Mouse (Mus musculus): ENCODE results near the gene Nkx3-2.

The Nkx3-2 gene

GRCm38 (mm10) chr5:41763731-41764721 lies at the start of gene Nkx3-2:
Gene Nkx3-2, minus strand, starts transcription at chr5:41764501.
- DNase-seq (ENCODE audit: low spot score in 2 of 2), result no peak

DNA sequence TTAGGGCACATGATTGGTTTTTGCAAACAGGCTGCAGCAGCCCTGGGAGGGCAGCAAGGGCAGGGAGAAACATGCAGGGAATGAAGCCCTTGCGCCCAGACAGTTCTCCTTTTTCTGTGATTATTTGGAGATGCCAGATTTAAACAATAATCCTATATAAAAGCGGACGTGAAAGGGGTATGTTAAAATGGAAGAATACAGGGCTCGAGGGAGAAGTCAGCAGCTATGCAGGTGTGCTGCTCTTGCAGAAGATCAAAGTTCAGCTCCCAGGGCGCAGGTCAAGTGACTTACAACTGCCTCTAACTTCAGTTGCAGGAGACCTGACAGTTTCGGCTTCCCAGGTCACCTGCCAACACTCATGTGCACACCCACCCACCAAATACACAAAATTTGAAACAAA lies 48.2 kb upstream of the Nkx3-2 start:
- DNase-seq (ENCODE audit: low spot score in 2 of 2), result no peak

DNA sequence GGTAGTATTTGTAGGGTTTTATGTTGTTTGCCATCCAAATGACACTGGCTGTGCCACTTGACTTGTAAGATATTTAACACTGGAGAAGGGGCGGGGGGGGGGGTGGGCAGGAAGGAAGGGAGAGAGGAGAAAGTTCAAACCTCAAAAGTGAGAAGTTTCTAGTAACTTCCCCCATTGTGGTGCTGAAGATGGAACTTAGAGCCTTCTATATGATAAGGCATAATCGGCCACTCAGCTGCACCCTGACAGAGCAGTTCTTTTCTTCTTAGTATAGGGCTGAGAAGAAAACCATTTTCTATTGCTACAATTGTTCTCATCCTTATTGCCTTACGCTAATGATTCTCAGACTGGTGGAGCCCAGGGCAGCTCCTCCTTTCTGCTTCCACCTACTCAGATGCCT lies 47.0 kb upstream of the Nkx3-2 start:
- no peak for DNase-seq (ENCODE audit: low spot score in 2 of 2)

- no peak for DNase-seq (ENCODE audit: low spot score in 2 of 2)
These were observed 43.1 kb upstream of the Nkx3-2 start for GRCm38 (mm10) chr5:41807383-41807782.

DNA sequence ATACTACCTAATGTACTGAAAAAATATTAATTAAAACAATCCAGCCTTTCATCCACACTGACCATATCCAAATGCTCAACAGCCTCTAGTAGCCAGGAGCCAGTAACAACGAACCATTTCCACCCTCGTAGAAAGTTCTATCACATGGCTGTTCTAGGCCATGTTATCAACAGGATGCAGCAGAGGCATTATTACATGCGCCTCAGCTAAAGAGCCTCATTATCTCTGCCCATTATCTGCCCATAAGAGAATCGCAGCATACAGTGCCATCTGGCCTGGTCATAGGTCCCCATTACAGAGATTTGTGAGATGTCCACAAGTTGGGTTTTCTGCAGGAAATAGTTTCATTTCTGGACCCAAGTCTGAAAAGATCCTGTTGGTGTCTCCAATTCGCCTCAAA lies 41.9 kb upstream of the Nkx3-2 start:
- no peak for DNase-seq (ENCODE audit: low spot score in 2 of 2)

GRCm38 (mm10) chr5:41805085-41805484 lies 40.8 kb upstream of the Nkx3-2 start:
- DNase-seq (ENCODE audit: low spot score in 2 of 2), result no peak

DNA sequence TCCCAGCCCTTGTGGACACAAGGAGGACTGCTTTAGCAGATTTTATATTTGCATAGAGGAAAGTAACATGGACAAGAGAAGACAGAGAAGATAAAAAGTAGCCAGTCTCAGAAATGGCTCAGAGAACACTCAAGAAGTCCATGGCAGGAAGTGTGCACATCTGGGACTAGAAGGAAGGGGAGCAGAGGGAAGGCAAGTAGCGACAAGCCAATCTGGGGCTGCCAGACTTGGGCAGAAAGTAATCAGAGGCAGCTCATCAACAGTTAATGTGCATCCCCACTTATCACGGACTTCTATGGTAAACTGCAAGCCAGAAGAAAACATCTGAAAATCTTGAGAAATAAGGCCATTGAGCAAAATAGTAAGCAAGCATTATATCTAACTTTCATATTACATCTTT lies 40.3 kb upstream of the Nkx3-2 start:
- peak in 1 of 2 experiments; percentile 20 for DNase-seq (ENCODE audit: low spot score in 2 of 2)

DNA sequence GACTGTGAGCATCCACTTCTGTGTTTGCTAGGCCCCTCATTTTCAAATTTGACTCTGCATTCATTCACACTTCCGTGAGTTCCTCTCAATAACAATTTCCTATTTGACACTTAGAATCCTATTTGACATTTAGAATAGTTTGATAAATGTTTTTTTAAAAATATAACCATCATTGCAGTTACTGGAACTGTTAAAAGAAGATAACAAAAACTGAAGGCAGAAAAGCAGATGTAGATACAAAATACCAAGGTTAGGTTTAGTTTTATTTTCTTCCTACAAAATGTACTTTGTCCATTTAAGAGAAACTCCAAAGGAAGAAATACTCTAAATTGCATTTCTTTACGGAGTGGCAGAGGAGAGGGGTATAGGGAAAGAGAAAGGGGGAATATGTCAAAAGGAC lies 37.3 kb upstream of the Nkx3-2 start:
- no peak for DNase-seq (ENCODE audit: low spot score in 2 of 2)

GRCm38 (mm10) chr5:41794434-41794833 lies 30.1 kb upstream of the Nkx3-2 start:
- no peak for DNase-seq (ENCODE audit: low spot score in 2 of 2)

GRCm38 (mm10) chr5:41790517-41790916 lies 26.2 kb upstream of the Nkx3-2 start:
- no peak for DNase-seq (ENCODE audit: low spot score in 2 of 2)

- DNase-seq (ENCODE audit: low spot score in 2 of 2), result no peak
These were observed 24.6 kb upstream of the Nkx3-2 start for GRCm38 (mm10) chr5:41788877-41789276.

- DNase-seq (ENCODE audit: low spot score in 2 of 2), result no peak
These were observed 17.6 kb upstream of the Nkx3-2 start for GRCm38 (mm10) chr5:41781890-41782289.

- no peak for DNase-seq (ENCODE audit: low spot score in 2 of 2)
These were observed 15.7 kb upstream of the Nkx3-2 start for GRCm38 (mm10) chr5:41780026-41780425.

GRCm38 (mm10) chr5:41775728-41776127 lies 11.4 kb upstream of the Nkx3-2 start:
- DNase-seq (ENCODE audit: low spot score in 2 of 2), result no peak

GRCm38 (mm10) chr5:41775273-41775672 lies 11.0 kb upstream of the Nkx3-2 start:
- DNase-seq (ENCODE audit: low spot score in 2 of 2), result no peak

DNA sequence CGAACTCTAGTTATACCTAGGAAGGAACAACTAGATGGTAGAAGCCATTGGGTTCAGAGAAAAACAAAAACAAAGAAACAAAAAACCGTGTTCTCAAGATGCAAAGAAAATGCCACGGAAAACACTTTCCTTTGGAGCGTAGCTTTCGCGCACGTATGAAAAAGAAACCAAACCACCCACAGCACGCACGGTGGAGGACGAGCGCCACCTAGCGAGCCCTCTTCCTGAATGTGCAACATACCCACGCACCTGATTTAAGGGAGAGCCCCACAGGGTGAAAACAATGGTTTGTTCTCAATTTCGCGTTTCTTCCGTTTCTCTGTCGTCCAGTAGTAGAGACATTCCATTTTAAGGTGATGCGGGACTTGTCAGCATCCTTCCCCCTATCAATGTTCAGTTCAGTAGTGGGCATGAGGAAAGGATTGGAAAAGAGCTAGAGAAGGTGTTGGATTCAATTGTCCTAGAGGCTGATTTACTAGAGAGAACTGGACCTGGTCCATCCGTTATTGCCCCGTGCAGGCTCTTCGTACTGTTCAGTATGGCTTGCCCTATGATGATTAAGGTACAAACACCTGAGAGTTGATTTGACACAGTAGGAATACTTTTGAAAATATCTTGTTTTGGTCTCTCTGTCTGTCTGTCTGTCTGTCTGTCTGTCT lies 4.2 kb upstream of the Nkx3-2 start:
- DNase-seq (ENCODE audit: low spot score in 2 of 2), result peak; percentile 69 to 88

- no peak for DNase-seq (ENCODE audit: low spot score in 2 of 2)
These were observed 3.2 kb upstream of the Nkx3-2 start for GRCm38 (mm10) chr5:41767296-41768200.

DNA sequence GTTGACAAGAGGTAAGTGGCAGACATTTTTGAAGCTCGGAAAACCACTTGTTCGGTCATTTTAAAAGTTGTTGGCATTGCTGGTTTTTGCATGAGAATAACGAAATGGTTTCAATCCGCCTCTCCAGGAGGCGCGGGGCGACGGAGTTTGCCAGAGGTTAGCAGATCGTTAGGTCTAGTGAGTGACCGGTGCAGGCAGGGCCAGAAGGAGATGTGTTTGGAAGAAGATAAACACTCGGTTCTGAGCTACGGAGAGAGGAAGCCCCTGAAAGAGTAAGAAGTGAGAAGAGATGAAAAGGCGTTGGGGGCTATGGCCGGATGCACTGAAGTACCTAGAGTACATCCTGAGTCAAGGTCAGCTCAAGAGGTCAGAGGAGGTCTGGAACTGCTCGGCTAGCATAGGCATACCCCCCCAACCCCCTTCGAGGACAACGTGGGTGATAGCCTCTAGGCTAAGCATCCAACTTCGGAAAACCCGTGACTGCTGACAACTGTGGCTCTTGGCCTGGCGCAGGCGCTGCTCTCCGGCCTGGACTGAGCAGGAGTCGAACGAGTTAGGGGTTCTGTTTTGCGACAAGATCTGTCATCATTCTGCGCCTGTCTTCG lies 2.2 kb upstream of the Nkx3-2 start:
- DNase-seq (ENCODE audit: low spot score in 2 of 2), result no peak

- DNase-seq (ENCODE audit: low spot score in 2 of 2), result no peak
These were observed 1.5 kb upstream of the Nkx3-2 start for GRCm38 (mm10) chr5:41765626-41766405.

DNA sequence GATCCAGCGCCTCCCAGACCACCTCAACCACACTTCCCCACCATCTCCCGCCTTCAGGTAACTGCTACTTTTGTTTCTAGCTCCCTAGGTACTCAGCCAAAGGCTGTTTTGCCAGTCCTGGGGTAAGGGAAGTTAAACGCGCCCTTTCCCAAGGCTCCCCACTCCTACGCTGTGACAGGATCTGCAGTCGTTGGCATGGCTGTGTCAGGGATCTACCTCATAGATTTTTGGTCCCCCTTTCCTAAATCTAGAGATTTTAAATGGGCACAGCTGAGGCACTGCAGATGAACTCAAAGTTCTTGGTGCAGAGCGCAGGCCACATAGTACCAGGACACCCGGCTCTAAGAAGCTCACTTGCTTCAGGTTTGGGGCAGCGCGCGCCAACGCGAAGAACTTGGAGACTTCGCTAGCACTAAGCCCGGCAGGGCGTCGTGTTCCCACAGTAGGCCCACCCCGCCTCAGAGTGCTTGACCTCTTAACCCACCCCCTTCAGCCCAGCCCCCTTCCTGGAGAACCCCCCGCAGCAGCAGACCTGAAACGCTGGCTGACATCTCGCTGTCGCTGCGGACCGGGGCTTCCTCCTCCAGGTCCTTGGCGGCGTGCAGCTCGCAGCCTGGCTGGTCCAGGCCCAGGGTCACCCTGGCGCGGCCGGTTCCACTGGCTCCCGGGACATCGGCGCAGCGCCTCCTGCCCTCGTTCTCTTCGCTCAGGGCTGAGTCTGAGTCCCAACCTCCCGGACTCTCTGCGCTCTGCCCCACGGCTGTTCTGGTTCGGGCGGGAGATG lies 1.2 kb downstream of the Nkx3-2 start:
- DNase-seq (ENCODE audit: low spot score in 2 of 2), result no peak
